Mouse (Mus musculus): Measurements from ENCODE around the gene Rreb1. TPM values are rescaled to one million over a fixed set of nuclear protein-coding genes. Genes with fewer than 3 reads are reported as not detected.

Gene Rreb1
- total and polyA plus RNA-seq, 2 experiments from 2014 or later = 2.3 to 6.0 TPM

DNA sequence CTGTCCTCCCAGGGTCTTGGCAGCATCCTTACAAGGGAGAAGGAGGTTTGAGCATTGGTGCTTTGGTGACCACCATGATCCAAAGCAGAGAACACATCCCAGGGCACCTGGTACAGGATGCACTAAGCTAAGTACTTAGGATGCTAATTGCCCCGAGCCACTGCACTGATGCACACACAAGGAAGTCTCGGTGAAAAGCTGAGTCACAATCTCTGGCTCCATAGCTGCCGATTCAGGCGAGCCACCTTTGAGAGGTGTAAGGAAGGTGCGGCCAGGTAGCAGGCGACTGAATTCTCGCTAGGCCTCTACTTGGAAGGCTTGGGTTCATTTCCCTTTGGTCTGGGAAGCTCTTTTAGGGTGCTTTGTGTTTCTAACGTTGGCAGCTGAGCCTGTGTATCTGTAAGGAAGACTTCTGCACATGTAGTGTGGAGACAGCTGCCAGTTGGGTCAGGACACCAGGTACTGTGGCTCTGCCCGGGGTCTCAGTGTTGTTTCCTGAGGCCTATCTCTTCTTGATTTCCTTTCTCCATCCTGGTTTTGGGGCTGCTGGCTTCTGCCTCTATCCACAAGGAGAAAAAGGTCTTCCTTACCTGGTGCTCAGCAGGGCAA lies 68.9 kb downstream of the Rreb1 start:
- WGBS = 80% methylated on average over 9 of the region's 9 CpGs

DNA sequence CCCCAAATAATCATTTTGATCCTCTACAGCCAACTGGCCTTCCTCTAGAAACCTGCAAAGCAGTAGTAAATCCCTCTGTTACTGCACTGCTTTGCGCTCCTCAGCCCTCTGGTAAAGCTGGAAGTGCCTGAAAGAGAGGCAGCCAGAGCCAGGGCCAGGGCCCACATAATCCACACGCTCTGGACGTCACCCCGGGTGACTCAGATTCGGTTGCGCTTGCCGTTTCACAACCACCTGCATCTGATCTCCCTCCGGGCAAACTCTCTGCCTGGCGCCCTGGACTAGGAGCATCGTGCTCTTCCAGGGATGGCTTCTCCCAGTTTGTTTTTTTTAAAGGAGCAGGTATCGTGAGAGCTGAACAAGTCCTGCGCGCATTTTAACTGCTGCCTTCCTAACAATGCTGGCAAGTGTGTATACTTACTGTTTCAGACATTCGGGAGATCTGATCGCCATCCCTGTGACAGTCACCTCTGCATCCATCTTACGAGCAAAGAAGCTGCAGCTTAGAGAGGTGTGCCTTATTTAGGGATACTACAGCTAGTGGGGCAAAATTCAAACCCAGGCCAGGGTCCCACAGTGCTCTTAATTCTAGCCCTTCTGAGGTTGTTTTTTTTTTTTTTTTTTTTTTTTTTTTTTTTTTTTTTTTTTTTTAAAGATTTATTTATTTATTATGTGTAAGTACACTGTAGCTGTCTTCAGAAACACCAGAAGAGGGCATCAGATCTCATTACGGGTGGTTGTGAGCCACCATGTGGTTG lies 69.6 kb downstream of the Rreb1 start:
- Histone ChIP-seq H3K36me3 (ENCODE audit: insufficient read depth, low read length) (no peaks in the 10 kb centered on the region), H3K9me3 (ENCODE audit: low read length) (no peaks in the 10 kb centered on the region), H3K4me1 (ENCODE audit: insufficient read depth, low read length) (peaks cover 4% of the 10 kb centered on the region; the same call in 1 of the 2 replicates), H3K9ac (replicated peaks; ENCODE audit: low read length) (no peak overlapping the region), H3K4me3 (ENCODE audit: low read length) (no peak overlapping the region), H3K27me3 (ENCODE audit: insufficient read depth, low read length) (no peaks in the 10 kb centered on the region), H3K27ac (no peak overlapping the region), H3K4me2 (ENCODE audit: low read depth, low read length) (no peak overlapping the region)
- 62% methylated on average over 16 of the region's 17 CpGs for WGBS
- ATAC-seq (0 out of 2 replicates have a peak, but pooled peaks have one; percentile 29), DNase-seq (ENCODE audit: low spot score) (no peak)
- no peak for TF ChIP-seq CTCF (IDR thresholded peaks at IDR 0.05; ENCODE audit: low read depth)

More for the DNA sequence above, 68.9 kb downstream of the Rreb1 start:
- H3K36me3 ChIP-seq (ENCODE audit: insufficient read depth, low read length) = no peaks in the 10 kb centered on the region
- H3K4me3 ChIP-seq (ENCODE audit: low read length) = no peak overlapping the region
- TF ChIP-seq CTCF (IDR thresholded peaks at IDR 0.05; ENCODE audit: low read depth) = no peak
- peaks cover 4% of the 10 kb centered on the region; the same call in 1 of the 2 replicates for H3K4me1 ChIP-seq (ENCODE audit: insufficient read depth, low read length)
- DNase-seq (ENCODE audit: low spot score) (no peak), ATAC-seq (no peak)
- no peaks in the 10 kb centered on the region for H3K27me3 ChIP-seq (ENCODE audit: insufficient read depth, low read length)
- no peak overlapping the region for H3K27ac ChIP-seq
- no peak overlapping the region for H3K9ac ChIP-seq (replicated peaks; ENCODE audit: low read length)
- no peak overlapping the region for H3K4me2 ChIP-seq (ENCODE audit: low read depth, low read length)
- no peaks in the 10 kb centered on the region for H3K9me3 ChIP-seq (ENCODE audit: low read length)

DNA sequence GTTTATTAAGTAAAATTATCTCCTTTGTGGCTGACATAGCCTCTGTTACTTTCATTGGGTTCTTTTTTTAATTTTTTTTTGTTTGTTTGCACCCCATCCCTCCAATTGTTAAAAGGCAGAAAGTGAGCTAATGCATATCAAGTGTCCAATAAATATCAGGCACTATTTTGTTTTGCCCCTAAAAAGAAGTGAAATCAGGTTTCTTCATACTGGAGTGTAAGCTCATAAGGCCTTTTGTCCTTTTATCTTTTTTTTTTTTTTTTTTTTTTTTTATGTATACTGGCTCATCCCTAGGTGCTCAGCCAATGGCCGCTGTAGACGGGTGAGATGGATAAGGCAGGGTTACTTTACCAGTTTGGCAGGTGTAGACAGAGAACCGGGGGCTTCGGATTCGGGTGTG lies 70.2 kb downstream of the Rreb1 start:
- H3K9ac ChIP-seq (replicated peaks; ENCODE audit: low read length) = no peak overlapping the region
- H3K27me3 ChIP-seq (ENCODE audit: insufficient read depth, low read length) = no peaks in the 10 kb centered on the region
- DNase-seq (ENCODE audit: low spot score) (no peak), ATAC-seq (no peak)
- no peak overlapping the region for H3K4me3 ChIP-seq (ENCODE audit: low read length)
- H3K9me3 ChIP-seq (ENCODE audit: low read length) = no peaks in the 10 kb centered on the region
- TF ChIP-seq CTCF (IDR thresholded peaks at IDR 0.05; ENCODE audit: low read depth) = no peak
- H3K36me3 ChIP-seq (ENCODE audit: insufficient read depth, low read length) = no peaks in the 10 kb centered on the region
- peaks cover 4% of the 10 kb centered on the region; the same call in 1 of the 2 replicates for H3K4me1 ChIP-seq (ENCODE audit: insufficient read depth, low read length)
- no peak overlapping the region for H3K27ac ChIP-seq
- H3K4me2 ChIP-seq (ENCODE audit: low read depth, low read length) = no peak overlapping the region
- WGBS = 65% methylated on average over 5 of the region's 5 CpGs

DNA sequence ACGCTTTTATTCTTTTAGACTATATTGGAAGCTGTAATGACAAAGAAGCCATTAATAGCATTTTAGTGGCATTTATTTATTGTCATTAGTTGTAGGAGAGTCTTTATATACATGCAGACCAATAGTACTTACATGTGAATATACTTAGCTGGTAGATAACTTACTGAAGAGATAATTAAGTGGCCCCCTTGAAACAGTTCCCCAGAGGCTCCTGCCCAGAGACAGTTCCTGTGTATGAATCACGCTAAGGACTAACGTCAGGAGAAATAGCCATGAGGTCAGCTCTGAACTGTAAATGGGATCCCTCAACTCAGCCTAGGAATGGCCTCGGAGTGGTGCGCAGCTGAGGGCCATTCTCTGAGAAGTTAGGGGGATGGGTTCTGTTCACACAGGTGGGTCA lies 73.4 kb downstream of the Rreb1 start:
- no peak overlapping the region for H3K4me3 ChIP-seq (ENCODE audit: low read length)
- no peak overlapping the region for H3K9ac ChIP-seq (replicated peaks; ENCODE audit: low read length)
- no peak for ATAC-seq
- no peaks in the 10 kb centered on the region for H3K36me3 ChIP-seq (ENCODE audit: insufficient read depth, low read length)
- 85% methylated on average over 5 of the region's 5 CpGs for WGBS
- H3K27ac ChIP-seq = no peak overlapping the region
- H3K27me3 ChIP-seq (ENCODE audit: insufficient read depth, low read length) = no peaks in the 10 kb centered on the region
- no peak for TF ChIP-seq CTCF (IDR thresholded peaks at IDR 0.05; ENCODE audit: low read depth)
- DNase-seq (ENCODE audit: low spot score) = no peak
- peaks cover 11% of the 10 kb centered on the region for H3K4me1 ChIP-seq (ENCODE audit: insufficient read depth, low read length)
- no peaks in the 10 kb centered on the region for H3K9me3 ChIP-seq (ENCODE audit: low read length)
- no peak overlapping the region for H3K4me2 ChIP-seq (ENCODE audit: low read depth, low read length)

DNA sequence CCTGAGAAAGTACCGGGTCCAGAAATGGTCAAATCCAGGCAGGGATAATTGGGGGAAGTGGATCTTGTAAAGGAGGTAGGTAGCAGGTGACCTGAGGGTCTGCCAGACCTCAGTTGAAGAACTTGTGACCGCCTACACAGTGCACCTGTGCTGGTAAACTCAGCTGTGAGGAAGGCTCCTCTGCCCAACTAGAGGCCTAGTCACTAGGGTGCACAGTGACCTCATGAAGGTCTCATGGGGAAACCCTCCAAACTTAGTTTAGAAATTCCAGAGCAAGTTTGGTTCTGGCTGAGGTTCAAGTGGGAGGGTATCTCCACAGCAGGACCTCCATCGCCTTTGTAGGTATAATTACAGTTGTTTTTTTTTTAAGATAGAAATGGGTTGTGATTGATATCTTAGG lies 74.7 kb downstream of the Rreb1 start:
- Histone ChIP-seq H3K36me3 (ENCODE audit: insufficient read depth, low read length) (no peaks in the 10 kb centered on the region), H3K4me3 (ENCODE audit: low read length) (no peak overlapping the region), H3K4me1 (ENCODE audit: insufficient read depth, low read length) (peaks cover 7% of the 10 kb centered on the region; the same call in 1 of the 2 replicates), H3K27me3 (ENCODE audit: insufficient read depth, low read length) (no peaks in the 10 kb centered on the region), H3K9ac (replicated peaks; ENCODE audit: low read length) (no peak overlapping the region), H3K9me3 (ENCODE audit: low read length) (no peaks in the 10 kb centered on the region), H3K4me2 (ENCODE audit: low read depth, low read length) (no peak overlapping the region), H3K27ac (no peak overlapping the region)
- ATAC-seq = no peak
- no peak for TF ChIP-seq CTCF (IDR thresholded peaks at IDR 0.05; ENCODE audit: low read depth)
- DNase-seq (ENCODE audit: low spot score) = no peak
- WGBS = 82% methylated on average over 3 of the region's 3 CpGs

DNA sequence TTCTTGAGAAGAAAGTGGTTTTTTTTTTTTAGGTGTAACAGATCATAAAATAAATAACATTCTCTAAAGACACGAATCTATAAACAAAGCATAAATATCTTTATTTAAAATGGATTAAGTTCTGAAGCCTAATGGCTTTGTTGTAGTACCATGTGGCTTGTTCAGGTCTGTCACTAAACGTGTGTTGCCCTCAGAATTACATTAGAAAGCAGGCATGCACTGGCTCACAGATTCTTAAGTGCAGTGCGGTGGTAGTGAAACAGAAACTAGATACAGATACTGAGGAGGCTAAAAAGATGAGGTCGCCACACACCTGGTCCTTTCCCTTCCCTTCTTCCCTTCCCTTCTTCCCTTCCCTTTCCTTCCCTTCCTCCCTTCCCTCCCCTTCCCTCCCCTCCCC lies 75.2 kb downstream of the Rreb1 start:
- Histone ChIP-seq H3K9me3 (ENCODE audit: low read length) (no peaks in the 10 kb centered on the region), H3K36me3 (ENCODE audit: insufficient read depth, low read length) (no peaks in the 10 kb centered on the region), H3K27me3 (ENCODE audit: insufficient read depth, low read length) (no peaks in the 10 kb centered on the region), H3K4me2 (ENCODE audit: low read depth, low read length) (no peak overlapping the region), H3K4me3 (ENCODE audit: low read length) (no peak overlapping the region), H3K9ac (replicated peaks; ENCODE audit: low read length) (no peak overlapping the region), H3K27ac (no peak overlapping the region), H3K4me1 (ENCODE audit: insufficient read depth, low read length) (peaks cover 12% of the 10 kb centered on the region)
- DNase-seq (ENCODE audit: low spot score) (no peak), ATAC-seq (no peak)
- TF ChIP-seq CTCF (IDR thresholded peaks at IDR 0.05; ENCODE audit: low read depth) = no peak
- 64% methylated on average over 4 of the region's 4 CpGs for WGBS

DNA sequence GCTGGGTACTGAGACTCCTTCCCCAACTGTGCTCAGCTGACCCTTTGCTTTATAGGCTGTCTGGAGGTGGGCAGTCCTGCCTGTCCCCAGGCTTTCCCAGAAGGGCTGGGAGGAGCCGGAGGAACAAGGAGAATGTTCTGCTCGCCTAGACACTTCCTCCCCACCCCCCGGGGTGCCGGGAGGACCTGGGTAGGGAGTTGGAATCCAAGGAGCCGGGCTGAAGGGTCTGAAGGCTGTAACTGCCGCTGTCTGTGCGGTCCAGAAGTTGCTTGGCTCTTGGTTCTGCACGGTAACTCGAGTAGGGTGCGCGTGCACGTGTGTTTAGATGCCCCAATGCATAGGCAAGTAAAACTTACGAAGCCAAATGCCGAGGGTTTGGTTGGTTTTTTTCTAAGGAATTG lies 75.8 kb downstream of the Rreb1 start:
- H3K9ac ChIP-seq (replicated peaks; ENCODE audit: low read length) = 0 out of 2 replicates have a peak overlapping the region, but pooled peaks have one; percentile 30
- ATAC-seq (peak; percentile 40; the same call in 1 of the 2 replicates), DNase-seq (ENCODE audit: low spot score) (peak; percentile 56)
- no peaks in the 10 kb centered on the region for H3K9me3 ChIP-seq (ENCODE audit: low read length)
- no peaks in the 10 kb centered on the region for H3K27me3 ChIP-seq (ENCODE audit: insufficient read depth, low read length)
- H3K4me3 ChIP-seq (ENCODE audit: low read length) = peak overlapping the region; percentile 25
- no peaks in the 10 kb centered on the region for H3K36me3 ChIP-seq (ENCODE audit: insufficient read depth, low read length)
- peak overlapping the region; percentile 51; the same call in 1 of the 2 replicates for H3K27ac ChIP-seq
- WGBS = 7% methylated on average over 14 of the region's 14 CpGs
- peak overlapping the region; percentile 60 for H3K4me2 ChIP-seq (ENCODE audit: low read depth, low read length)
- peaks cover 16% of the 10 kb centered on the region for H3K4me1 ChIP-seq (ENCODE audit: insufficient read depth, low read length)
- no peak for TF ChIP-seq CTCF (IDR thresholded peaks at IDR 0.05; ENCODE audit: low read depth)
